Mouse (Mus musculus): ENCODE results near the gene U2af1l4.

GRCm38 (mm10) chr7:30563117-30563905 is at the start of gene U2af1l4, which contains the start of the genes Gm49396 and Psenen:
- TF ChIP-seq CTCF (IDR thresholded peaks at IDR 0.05; ENCODE audit: low read depth, low read length) (no peak), POLR2A (IDR thresholded peaks at IDR 0.05; ENCODE audit: borderline replicate concordance, low read depth, low read length) (no peak)

All from bone marrow macrophage, adult 2 months (primary cell).